Comparison of ENCODE assay signal across 8 mouse cellular contexts in the genomic region with DNA sequence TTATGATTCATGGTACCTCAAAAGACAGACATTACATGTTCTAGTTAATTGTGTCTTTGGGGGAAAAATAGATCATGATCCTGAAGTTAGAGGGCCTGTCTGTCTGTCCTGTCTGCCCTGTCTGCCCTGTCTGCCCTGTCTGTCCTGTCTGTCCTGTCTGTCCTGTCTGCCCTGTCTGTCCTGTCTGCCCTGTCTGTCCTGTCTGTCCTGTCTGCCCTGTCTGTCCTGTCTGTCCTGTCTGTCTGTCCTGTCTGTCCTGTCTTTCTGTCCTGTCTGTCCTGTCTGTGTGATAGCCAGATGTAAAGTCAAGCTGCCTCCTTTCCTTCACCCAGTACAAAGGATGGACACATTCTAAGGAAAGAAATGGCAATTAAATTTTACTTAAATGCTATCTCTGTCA. TPM values are rescaled to one million over a fixed set of nuclear protein-coding genes. Genes with fewer than 3 reads are reported as not detected.
DNase-seq lines count a peak whose midpoint lies in the region; ATAC-seq and TF ChIP-seq lines count a peak whose summit lies in the region.

No protein-coding gene starts in this region.

- TF ChIP-seq CTCF in hindbrain, postnatal 0 days (IDR thresholded peaks at IDR 0.05; ENCODE audit: low read depth): no peak

- no peaks in the 10 kb centered on the region for H3K27me3 ChIP-seq in heart, embryonic 11.5 days (ENCODE audit: control insufficient read depth, insufficient read depth, low read length)
- H3K27me3 ChIP-seq in hindbrain, postnatal 0 days (ENCODE audit: insufficient read depth, low read length): no peaks in the 10 kb centered on the region
- no peaks in the 10 kb centered on the region for H3K27me3 ChIP-seq in midbrain, embryonic 14.5 days (ENCODE audit: control insufficient read depth, insufficient read depth, low read length)

- no peak overlapping the region for H3K4me2 ChIP-seq in heart, embryonic 11.5 days
- no peak overlapping the region for H3K4me2 ChIP-seq in hindbrain, postnatal 0 days (ENCODE audit: low read depth, low read length)
- no peak overlapping the region for H3K4me2 ChIP-seq in midbrain, embryonic 14.5 days (ENCODE audit: low read length)

- H3K36me3 ChIP-seq in heart, embryonic 11.5 days (ENCODE audit: control insufficient read depth, insufficient read depth, low read length): no peaks in the 10 kb centered on the region
- no peaks in the 10 kb centered on the region for H3K36me3 ChIP-seq in hindbrain, postnatal 0 days (ENCODE audit: insufficient read depth, low read length)
- no peaks in the 10 kb centered on the region for H3K36me3 ChIP-seq in midbrain, embryonic 14.5 days (ENCODE audit: control insufficient read depth, insufficient read depth, low read length)

- H3K4me3 ChIP-seq in heart, embryonic 11.5 days (ENCODE audit: low read depth, low read length): no peak overlapping the region
- H3K4me3 ChIP-seq in hindbrain, postnatal 0 days (ENCODE audit: low read length): no peak overlapping the region
- H3K4me3 ChIP-seq in midbrain, embryonic 14.5 days (replicated peaks; ENCODE audit: low read depth, low read length): no peak overlapping the region

- H3K27ac ChIP-seq in heart, embryonic 11.5 days (ENCODE audit: low read depth, low read length): no peak overlapping the region
- no peak overlapping the region for H3K27ac ChIP-seq in hindbrain, postnatal 0 days
- no peak overlapping the region for H3K27ac ChIP-seq in midbrain, embryonic 14.5 days (replicated peaks; ENCODE audit: low read depth, low read length)

- no peaks in the 10 kb centered on the region for H3K4me1 ChIP-seq in heart, embryonic 11.5 days (ENCODE audit: control insufficient read depth, insufficient read depth, low read length)
- H3K4me1 ChIP-seq in hindbrain, postnatal 0 days (ENCODE audit: insufficient read depth, low read length): no peaks in the 10 kb centered on the region
- no peaks in the 10 kb centered on the region for H3K4me1 ChIP-seq in midbrain, embryonic 14.5 days (ENCODE audit: control insufficient read depth, insufficient read depth, low read length)

- no peaks in the 10 kb centered on the region for H3K9me3 ChIP-seq in heart, embryonic 11.5 days (replicated peaks; ENCODE audit: control insufficient read depth, low read length)
- no peaks in the 10 kb centered on the region for H3K9me3 ChIP-seq in hindbrain, postnatal 0 days (ENCODE audit: low read length)
- no peaks in the 10 kb centered on the region for H3K9me3 ChIP-seq in midbrain, embryonic 14.5 days (ENCODE audit: control insufficient read depth, low read length)

- peak; percentile 88 for ATAC-seq in heart, embryonic 11.5 days (replicated peaks; ENCODE audit: insufficient number of reproducible peaks, low FRiP score, low TSS enrichment)
- peak; percentile 81; the same call in 1 of the 2 replicates for ATAC-seq in hindbrain, postnatal 0 days
- peak; percentile 90 for ATAC-seq in midbrain, embryonic 14.5 days (ENCODE audit: low FRiP score, low TSS enrichment)

- DNase-seq in heart, adult 8-10 months (ENCODE audit: low spot score): no peak
- DNase-seq in embryo, embryonic 11.5 days (ENCODE audit: low read depth, low spot score): peak; percentile 30
- DNase-seq in hindbrain, postnatal 0 days (ENCODE audit: low spot score): no peak
- DNase-seq in midbrain, embryonic 14.5 days: peak; percentile 57
- no peak for DNase-seq in urinary bladder, adult 18-20 months (ENCODE audit: low spot score in 2 of 2)
- DNase-seq in left cerebral cortex, postnatal 4 days: no peak
- DNase-seq in ovary, adult 18-20 months (ENCODE audit: low spot score): no peak

- intact Hi-C loops in left cerebral cortex, postnatal 4 days (cut with DNase I): no loop called here

- no peak overlapping the region for H3K9ac ChIP-seq in heart, embryonic 11.5 days (ENCODE audit: low read depth, low read length)
- H3K9ac ChIP-seq in hindbrain, postnatal 0 days (replicated peaks; ENCODE audit: low read length): no peak overlapping the region
- no peak overlapping the region for H3K9ac ChIP-seq in midbrain, embryonic 14.5 days (replicated peaks; ENCODE audit: low read length)

RNA-seq across cellular contexts. Expression of gene Cd200, which starts 56.0 kb away (rescaled TPM):
- 9.9 and 11.4 TPM in 2 replicates for polyA plus RNA-seq in heart, embryonic 11.5 days (2014; fragmentation: Nextera tagmentation; extraction: Ambion mirVana)
- 10 to 100 TPM; 40.5 to 94.2 (median 53.1) TPM for total RNA-seq in heart, adult 8-10 months (2022)
- total RNA-seq in hindbrain, postnatal 0 days (2014; rRNA removed): 210 and 300 TPM in 2 replicates
- polyA plus RNA-seq in hindbrain, postnatal 0 days (2015; fragmentation: Nextera tagmentation; extraction: Ambion mirVana): 354 and 385 TPM in 2 replicates
- polyA plus RNA-seq in midbrain, embryonic 14.5 days (2014; fragmentation: Nextera tagmentation; extraction: Ambion mirVana): 299 and 365 TPM in 2 replicates
- total RNA-seq in left cerebral cortex, postnatal 4 days (2021): 100 to 1,000 TPM; 312 to 324 TPM

Comparison
In these comparisons a context has a peak if more than half of its experiments do, and no peak if none do; other contexts are left out.
1. DNase-seq: peak in embryo, embryonic 11.5 days (single experiment) and midbrain, embryonic 14.5 days (single experiment); none in heart, adult 8-10 months (single experiment), hindbrain, postnatal 0 days (single experiment), urinary bladder, adult 18-20 months (0 of 2), left cerebral cortex, postnatal 4 days (single experiment) and ovary, adult 18-20 months (single experiment).
2. Peak in every context shown above with its lines, with median percentiles within 50 percentile points of each other: ATAC-seq.